Mouse (Mus musculus): Measurements from ENCODE around the gene Tnni2. TPM values are rescaled to one million over a fixed set of nuclear protein-coding genes. Genes with fewer than 3 reads are reported as not detected.
"Not testable (repeated sequence)": the region's sequence is repeated elsewhere in the genome, so short reads cannot be mapped to it uniquely, and the experiment has no call there.

Tnni2 gene
- polyA plus RNA-seq, 1 experiment from 2014 or later: 0.51 TPM

DNA sequence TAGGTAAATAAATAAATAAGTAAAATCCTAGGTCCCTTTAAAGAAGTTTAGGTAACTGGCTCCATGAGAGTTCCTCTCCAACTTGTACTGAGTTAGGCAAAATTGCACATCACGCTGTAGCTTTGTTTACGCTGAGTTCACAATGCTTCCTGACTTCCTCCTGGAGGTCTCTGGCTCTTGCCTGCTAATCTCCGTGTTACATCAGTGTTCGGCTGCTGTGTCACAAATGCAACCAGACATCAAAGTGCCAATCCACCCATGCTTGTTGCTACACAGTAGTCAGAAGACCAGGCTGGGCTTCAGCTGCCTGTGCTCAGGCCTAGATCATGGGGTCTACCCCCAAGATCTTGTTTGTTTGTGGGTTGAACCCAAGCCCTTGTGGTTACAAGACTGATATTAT is 38.0 kb upstream of the Tnni2 start:
- H3K4me3 ChIP-seq (ENCODE audit: low read depth, low read length): no peak overlapping the region
- no peaks in the 10 kb centered on the region for H3K36me3 ChIP-seq (ENCODE audit: control insufficient read depth, insufficient read depth, low read length)
- no peak overlapping the region for H3K27ac ChIP-seq (ENCODE audit: low read length)
- no peaks in the 10 kb centered on the region for H3K4me1 ChIP-seq (ENCODE audit: control insufficient read depth, insufficient read depth, low read length)
- no peaks in the 10 kb centered on the region for H3K27me3 ChIP-seq (ENCODE audit: control insufficient read depth, insufficient read depth, low read depth, low read length)
- 81% methylated on average over 4 of the region's 4 CpGs for WGBS
- no peak overlapping the region for H3K9ac ChIP-seq (ENCODE audit: low read depth, low read length)
- no peak for ATAC-seq
- H3K9me3 ChIP-seq (replicated peaks; ENCODE audit: control insufficient read depth, low read length, poor library complexity, severe bottlenecking): no peaks in the 10 kb centered on the region
- no peak overlapping the region for H3K4me2 ChIP-seq (ENCODE audit: low read length)

DNA sequence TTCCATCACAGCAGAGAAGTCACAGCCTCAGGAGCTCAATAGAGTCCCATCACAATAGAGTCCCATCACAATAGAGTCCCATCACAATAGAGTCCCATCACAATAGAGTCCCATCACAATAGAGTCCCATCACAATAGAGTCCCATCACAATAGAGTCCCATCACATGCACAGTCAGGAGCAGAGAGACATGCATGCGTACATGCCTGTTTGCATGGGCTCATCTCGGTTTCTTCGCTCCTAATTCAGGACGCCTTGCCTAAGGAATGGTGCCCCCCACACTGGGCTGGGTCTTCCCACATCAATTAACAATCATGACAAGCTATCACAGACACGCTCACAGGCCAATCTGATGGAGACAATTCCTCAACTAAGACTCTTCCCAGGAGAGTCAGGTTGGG is 36.5 kb upstream of the Tnni2 start:
- not testable (repeated sequence) for H3K4me2 ChIP-seq (ENCODE audit: low read length); H3K36me3 ChIP-seq (ENCODE audit: control insufficient read depth, insufficient read depth, low read length); H3K27me3 ChIP-seq (ENCODE audit: control insufficient read depth, insufficient read depth, low read depth, low read length); H3K9ac ChIP-seq (ENCODE audit: low read depth, low read length); H3K27ac ChIP-seq (ENCODE audit: low read length); H3K9me3 ChIP-seq (replicated peaks; ENCODE audit: control insufficient read depth, low read length, poor library complexity, severe bottlenecking); H3K4me3 ChIP-seq (ENCODE audit: low read depth, low read length); ATAC-seq; H3K4me1 ChIP-seq (ENCODE audit: control insufficient read depth, insufficient read depth, low read length)
- WGBS: 88% methylated on average over 5 of the region's 5 CpGs

DNA sequence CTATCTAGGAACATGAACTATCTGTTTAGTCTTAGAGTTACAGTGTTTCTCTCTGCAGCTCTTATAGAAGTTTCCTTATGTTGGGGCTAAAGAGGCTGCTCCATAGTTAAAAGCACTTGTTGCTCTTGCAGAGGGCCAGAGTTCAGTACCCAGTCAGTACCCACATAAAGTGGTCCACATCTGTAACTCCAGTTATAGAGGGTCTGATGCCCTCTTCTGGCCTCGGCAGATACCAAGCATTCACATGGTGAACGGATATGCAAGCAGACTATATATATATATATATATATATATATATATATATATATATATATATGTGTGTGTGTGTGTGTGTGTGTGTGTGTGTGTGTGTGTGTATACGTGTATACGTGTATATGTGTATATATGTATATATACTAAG is 33.7 kb upstream of the Tnni2 start:
- Histone ChIP-seq H3K36me3 (ENCODE audit: control insufficient read depth, insufficient read depth, low read length) (no peaks in the 10 kb centered on the region), H3K4me2 (ENCODE audit: low read length) (no peak overlapping the region), H3K27ac (ENCODE audit: low read length) (no peak overlapping the region), H3K9me3 (replicated peaks; ENCODE audit: control insufficient read depth, low read length, poor library complexity, severe bottlenecking) (no peaks in the 10 kb centered on the region), H3K4me1 (ENCODE audit: control insufficient read depth, insufficient read depth, low read length) (no peaks in the 10 kb centered on the region), H3K4me3 (ENCODE audit: low read depth, low read length) (no peak overlapping the region), H3K9ac (ENCODE audit: low read depth, low read length) (no peak overlapping the region), H3K27me3 (ENCODE audit: control insufficient read depth, insufficient read depth, low read depth, low read length) (no peaks in the 10 kb centered on the region)
- WGBS: 76% methylated on average over 4 of the region's 4 CpGs
- no peak for ATAC-seq

DNA sequence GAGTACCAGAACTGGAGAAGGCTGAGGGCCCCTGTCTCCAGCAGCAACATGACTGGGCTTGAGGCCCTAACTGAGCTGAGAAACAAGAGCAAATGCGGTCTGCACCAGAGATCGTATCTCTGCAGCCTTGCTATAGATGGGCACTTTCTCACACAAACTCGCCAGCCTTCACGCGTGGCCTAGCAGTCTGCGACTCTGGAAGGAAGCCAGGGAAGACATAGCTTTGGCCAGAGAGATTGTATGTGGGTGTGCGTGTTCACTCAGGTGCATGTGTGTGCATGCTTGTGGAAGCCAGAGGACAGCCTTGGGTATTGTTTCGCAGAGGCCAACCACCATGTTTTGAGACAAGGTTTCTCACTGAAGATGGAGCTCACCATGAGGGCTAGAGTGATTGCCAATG is 32.9 kb upstream of the Tnni2 start:
- Histone ChIP-seq H3K4me1 (ENCODE audit: control insufficient read depth, insufficient read depth, low read length) (no peaks in the 10 kb centered on the region), H3K27ac (ENCODE audit: low read length) (no peak overlapping the region), H3K4me3 (ENCODE audit: low read depth, low read length) (no peak overlapping the region), H3K36me3 (ENCODE audit: control insufficient read depth, insufficient read depth, low read length) (no peaks in the 10 kb centered on the region), H3K27me3 (ENCODE audit: control insufficient read depth, insufficient read depth, low read depth, low read length) (no peaks in the 10 kb centered on the region), H3K9ac (ENCODE audit: low read depth, low read length) (no peak overlapping the region), H3K4me2 (ENCODE audit: low read length) (no peak overlapping the region), H3K9me3 (replicated peaks; ENCODE audit: control insufficient read depth, low read length, poor library complexity, severe bottlenecking) (no peaks in the 10 kb centered on the region)
- no peak for ATAC-seq
- 97% methylated on average over 8 of the region's 8 CpGs for WGBS

DNA sequence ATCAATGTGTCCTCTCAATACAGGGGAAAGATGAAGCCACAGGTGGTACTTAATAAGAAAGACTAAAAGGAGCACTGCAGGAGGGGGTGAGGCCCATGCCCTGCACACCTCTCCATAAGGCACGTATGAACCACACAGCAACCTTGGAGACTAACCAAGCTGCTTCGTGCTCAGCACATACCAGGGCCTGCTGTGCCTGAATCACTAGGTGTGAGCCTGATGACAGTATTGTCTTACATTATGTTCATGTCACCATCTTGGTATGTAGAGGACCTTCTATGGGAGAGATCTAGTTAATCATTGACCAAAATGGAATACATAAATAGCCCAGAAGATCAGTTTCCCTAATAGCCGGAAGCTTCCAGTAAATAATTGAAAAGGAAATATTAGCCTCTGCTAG is 32.0 kb upstream of the Tnni2 start:
- WGBS: 87% methylated on average over 3 of the region's 3 CpGs
- no peak overlapping the region for H3K9ac ChIP-seq (ENCODE audit: low read depth, low read length)
- H3K27ac ChIP-seq (ENCODE audit: low read length): no peak overlapping the region
- H3K27me3 ChIP-seq (ENCODE audit: control insufficient read depth, insufficient read depth, low read depth, low read length): no peaks in the 10 kb centered on the region
- H3K4me1 ChIP-seq (ENCODE audit: control insufficient read depth, insufficient read depth, low read length): no peaks in the 10 kb centered on the region
- H3K4me2 ChIP-seq (ENCODE audit: low read length): no peak overlapping the region
- no peak for ATAC-seq
- H3K9me3 ChIP-seq (replicated peaks; ENCODE audit: control insufficient read depth, low read length, poor library complexity, severe bottlenecking): no peaks in the 10 kb centered on the region
- no peak overlapping the region for H3K4me3 ChIP-seq (ENCODE audit: low read depth, low read length)
- no peaks in the 10 kb centered on the region for H3K36me3 ChIP-seq (ENCODE audit: control insufficient read depth, insufficient read depth, low read length)

DNA sequence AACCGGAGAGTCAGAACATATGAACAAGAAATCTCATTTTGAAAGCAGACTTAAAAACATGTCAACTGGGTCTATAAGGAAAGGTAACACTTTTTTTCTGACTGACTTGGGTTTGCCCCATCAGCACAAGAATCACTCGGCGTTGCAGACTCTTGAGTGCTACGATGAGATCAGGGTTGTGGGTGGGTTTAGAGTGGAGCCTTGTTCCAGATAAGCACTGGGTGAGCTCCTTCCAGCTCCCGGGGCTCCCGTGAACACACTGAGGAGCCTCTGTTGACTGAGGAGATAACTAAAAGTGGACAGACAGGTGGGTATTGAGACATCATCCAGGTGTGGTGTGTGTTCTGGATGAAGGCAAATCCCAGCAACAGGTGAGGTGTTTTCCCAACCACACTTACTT is 28.3 kb upstream of the Tnni2 start:
- Histone ChIP-seq H3K9me3 (replicated peaks; ENCODE audit: control insufficient read depth, low read length, poor library complexity, severe bottlenecking) (no peaks in the 10 kb centered on the region), H3K27me3 (ENCODE audit: control insufficient read depth, insufficient read depth, low read depth, low read length) (no peaks in the 10 kb centered on the region), H3K9ac (ENCODE audit: low read depth, low read length) (no peak overlapping the region), H3K36me3 (ENCODE audit: control insufficient read depth, insufficient read depth, low read length) (no peaks in the 10 kb centered on the region), H3K27ac (ENCODE audit: low read length) (no peak overlapping the region), H3K4me1 (ENCODE audit: control insufficient read depth, insufficient read depth, low read length) (no peaks in the 10 kb centered on the region), H3K4me2 (ENCODE audit: low read length) (no peak overlapping the region), H3K4me3 (ENCODE audit: low read depth, low read length) (no peak overlapping the region)
- 91% methylated on average over 6 of the region's 6 CpGs for WGBS
- no peak for ATAC-seq

DNA sequence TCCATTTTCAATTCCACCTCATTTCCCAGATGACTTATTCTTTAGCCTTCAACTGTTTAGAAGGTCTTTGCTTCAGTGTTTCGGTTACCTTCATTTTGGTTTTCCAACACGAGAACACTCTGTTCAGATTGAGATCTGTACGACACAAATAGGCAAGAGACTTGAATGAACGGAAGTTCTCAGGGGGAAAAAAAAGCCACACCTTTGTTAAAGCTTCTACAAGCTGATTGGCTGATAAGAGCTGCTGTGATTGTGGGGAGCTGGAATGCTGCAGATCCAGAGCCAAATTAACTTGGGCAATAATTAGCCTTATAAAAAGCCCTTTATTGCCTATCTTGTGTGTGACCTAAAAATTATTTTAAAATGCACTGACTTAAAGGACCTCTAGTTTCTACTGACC is 26.3 kb upstream of the Tnni2 start:
- Histone ChIP-seq H3K27ac (ENCODE audit: low read length) (no peak overlapping the region), H3K27me3 (ENCODE audit: control insufficient read depth, insufficient read depth, low read depth, low read length) (no peaks in the 10 kb centered on the region), H3K9me3 (replicated peaks; ENCODE audit: control insufficient read depth, low read length, poor library complexity, severe bottlenecking) (no peaks in the 10 kb centered on the region), H3K9ac (ENCODE audit: low read depth, low read length) (no peak overlapping the region), H3K4me1 (ENCODE audit: control insufficient read depth, insufficient read depth, low read length) (no peaks in the 10 kb centered on the region), H3K4me2 (ENCODE audit: low read length) (no peak overlapping the region), H3K4me3 (ENCODE audit: low read depth, low read length) (no peak overlapping the region), H3K36me3 (ENCODE audit: control insufficient read depth, insufficient read depth, low read length) (no peaks in the 10 kb centered on the region)
- 60% methylated on average over 4 of the region's 4 CpGs for WGBS
- ATAC-seq: no peak

DNA sequence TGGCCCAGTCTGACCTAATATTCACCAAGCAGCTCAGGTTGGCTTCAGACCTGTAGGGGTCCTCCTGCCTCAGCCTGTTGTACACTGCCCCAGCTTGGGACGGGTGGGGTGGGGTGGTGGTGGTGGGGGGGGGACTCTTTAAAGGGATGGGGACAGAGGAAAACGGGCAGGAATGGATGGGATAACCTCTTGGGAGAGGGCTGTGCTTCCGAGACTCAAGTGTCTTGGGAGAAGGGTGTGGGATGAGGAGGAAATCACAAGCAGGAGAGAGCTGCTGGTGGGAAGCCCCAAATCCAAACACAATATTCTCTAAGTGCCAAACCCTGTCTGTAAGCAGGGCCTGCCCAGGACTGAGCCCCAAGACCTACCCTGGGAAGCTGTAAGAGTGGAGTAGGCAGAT is 25.4 kb upstream of the Tnni2 start:
- Histone ChIP-seq H3K4me1 (ENCODE audit: control insufficient read depth, insufficient read depth, low read length) (no peaks in the 10 kb centered on the region), H3K27ac (ENCODE audit: low read length) (no peak overlapping the region), H3K4me3 (ENCODE audit: low read depth, low read length) (no peak overlapping the region), H3K27me3 (ENCODE audit: control insufficient read depth, insufficient read depth, low read depth, low read length) (no peaks in the 10 kb centered on the region), H3K9me3 (replicated peaks; ENCODE audit: control insufficient read depth, low read length, poor library complexity, severe bottlenecking) (no peaks in the 10 kb centered on the region), H3K9ac (ENCODE audit: low read depth, low read length) (no peak overlapping the region), H3K4me2 (ENCODE audit: low read length) (no peak overlapping the region), H3K36me3 (ENCODE audit: control insufficient read depth, insufficient read depth, low read length) (no peaks in the 10 kb centered on the region)
- WGBS: 75% methylated on average over 3 of the region's 3 CpGs
- ATAC-seq: no peak

DNA sequence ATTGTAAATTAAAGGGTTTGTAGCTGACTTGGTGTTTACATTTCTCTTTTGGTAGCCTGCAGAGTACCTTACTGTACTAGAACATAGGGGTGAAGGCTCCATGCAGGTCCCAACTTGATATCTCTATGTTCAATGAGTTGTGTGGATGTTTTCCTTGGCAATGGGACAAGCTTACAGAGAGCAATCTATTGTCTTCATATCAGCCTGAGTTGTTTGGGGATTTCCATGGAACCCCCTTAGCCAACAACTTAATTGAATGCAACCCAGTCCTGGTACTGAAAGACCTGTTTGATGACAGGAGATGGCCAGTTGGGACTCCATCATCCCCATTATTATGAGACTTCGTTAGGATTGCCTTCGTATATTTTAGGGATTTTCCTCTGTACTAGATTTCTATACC is 23.6 kb upstream of the Tnni2 start:
- no peaks in the 10 kb centered on the region for H3K27me3 ChIP-seq (ENCODE audit: control insufficient read depth, insufficient read depth, low read depth, low read length)
- 95% methylated on average over 2 of the region's 2 CpGs for WGBS
- no peak for ATAC-seq
- H3K4me1 ChIP-seq (ENCODE audit: control insufficient read depth, insufficient read depth, low read length): no peaks in the 10 kb centered on the region
- H3K9ac ChIP-seq (ENCODE audit: low read depth, low read length): no peak overlapping the region
- H3K4me3 ChIP-seq (ENCODE audit: low read depth, low read length): no peak overlapping the region
- H3K27ac ChIP-seq (ENCODE audit: low read length): no peak overlapping the region
- H3K9me3 ChIP-seq (replicated peaks; ENCODE audit: control insufficient read depth, low read length, poor library complexity, severe bottlenecking): no peaks in the 10 kb centered on the region
- no peak overlapping the region for H3K4me2 ChIP-seq (ENCODE audit: low read length)
- H3K36me3 ChIP-seq (ENCODE audit: control insufficient read depth, insufficient read depth, low read length): no peaks in the 10 kb centered on the region

DNA sequence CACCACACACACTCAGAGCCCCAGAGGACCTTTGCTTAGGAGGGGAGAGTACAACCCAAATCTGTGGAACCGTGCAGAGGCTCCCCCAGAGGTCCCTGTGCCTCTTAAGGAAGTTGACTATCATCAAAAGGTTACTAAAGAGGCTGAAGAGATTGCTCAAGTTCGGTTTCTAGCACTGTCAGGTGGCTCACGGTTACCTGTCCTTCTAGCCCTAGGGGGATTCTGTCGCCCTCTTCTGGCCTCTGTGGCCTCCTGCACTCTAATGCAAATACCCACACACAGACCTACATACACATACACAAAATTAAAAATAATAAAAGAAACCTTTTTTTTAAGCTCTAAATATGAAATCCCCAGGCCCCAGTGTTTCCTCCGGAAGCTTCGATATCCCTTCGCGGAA is 22.9 kb upstream of the Tnni2 start:
- Histone ChIP-seq H3K9me3 (replicated peaks; ENCODE audit: control insufficient read depth, low read length, poor library complexity, severe bottlenecking) (no peaks in the 10 kb centered on the region), H3K9ac (ENCODE audit: low read depth, low read length) (no peak overlapping the region), H3K27me3 (ENCODE audit: control insufficient read depth, insufficient read depth, low read depth, low read length) (no peaks in the 10 kb centered on the region), H3K27ac (ENCODE audit: low read length) (no peak overlapping the region), H3K4me3 (ENCODE audit: low read depth, low read length) (no peak overlapping the region), H3K36me3 (ENCODE audit: control insufficient read depth, insufficient read depth, low read length) (no peaks in the 10 kb centered on the region), H3K4me2 (ENCODE audit: low read length) (no peak overlapping the region), H3K4me1 (ENCODE audit: control insufficient read depth, insufficient read depth, low read length) (no peaks in the 10 kb centered on the region)
- no peak for ATAC-seq
- WGBS: 91% methylated on average over 8 of the region's 8 CpGs

All from midbrain, embryonic 16.5 days (tissue).